In genomic region chr8:128551421-128552139, GRCm38 (mm10) we compare ENCODE assay signal across 8 mouse cellular contexts.
DNase-seq lines count a peak whose midpoint lies in the region; ATAC-seq and TF ChIP-seq lines count a peak whose summit lies in the region.

No protein-coding gene starts in this region.

- H3K4me2 ChIP-seq in liver, embryonic 11.5 days = no peak overlapping the region

- no peaks in the 10 kb centered on the region for H3K36me3 ChIP-seq in liver, embryonic 11.5 days (ENCODE audit: control insufficient read depth, insufficient read depth, low read length)

- no peak overlapping the region for H3K4me3 ChIP-seq in liver, embryonic 11.5 days (ENCODE audit: low read depth, low read length)
- no peak overlapping the region for H3K4me3 ChIP-seq in olfactory bulb, adult 2 months (ENCODE audit: insufficient read depth, low read depth, low read length)

- peak; percentile 61 for DNase-seq in 3T3-L1 (ENCODE audit: low read depth, low spot score)
- no peak for DNase-seq in Patski (ENCODE audit: low read depth, low spot score)
- peak; percentile 22 for DNase-seq in cerebellum, adult 9-11 months
- DNase-seq in frontal cortex, postnatal 10 days (ENCODE audit: low spot score in 2 of 2) = peak; percentile 21 to 62
- DNase-seq in kidney, adult 9 months = peak; percentile 68
- DNase-seq in liver, embryonic 11.5 days (ENCODE audit: low spot score) = peak; percentile 35
- peak; percentile 26 to 38 for DNase-seq in thymus, adult 18-20 months

- H3K27ac ChIP-seq in liver, embryonic 11.5 days (ENCODE audit: low read depth, low read length) = no peak overlapping the region
- H3K27ac ChIP-seq in olfactory bulb, adult 2 months (ENCODE audit: insufficient read depth, low read depth, low read length) = no peak overlapping the region

- CTCF ChIA-PET in Patski (lab: Charles Lee) = interaction anchor here (0.9 to 3.9 kb wide), 18 partner anchors 9 to 564 kb away, joined by 3 to 28 read pairs (median 4); no protein-coding TSS in a partner anchor

- no peaks in the 10 kb centered on the region for H3K4me1 ChIP-seq in liver, embryonic 11.5 days (replicated peaks; ENCODE audit: control insufficient read depth, insufficient read depth, low read length)
- no peaks in the 10 kb centered on the region for H3K4me1 ChIP-seq in olfactory bulb, adult 2 months (ENCODE audit: control insufficient read depth, insufficient read depth, low read length)

- no peaks in the 10 kb centered on the region for H3K9me3 ChIP-seq in liver, embryonic 11.5 days (ENCODE audit: control insufficient read depth, low read length)

- no peaks in the 10 kb centered on the region for H3K27me3 ChIP-seq in Patski
- no peaks in the 10 kb centered on the region for H3K27me3 ChIP-seq in liver, embryonic 11.5 days (replicated peaks; ENCODE audit: control insufficient read depth, insufficient read depth, low read length)

- in situ Hi-C loops in Patski (cut with MboI; ENCODE audit: low pct_unique_long_range_greater_than_20kb) = no loop called here

- WGBS in liver, embryonic 11.5 days = 52% methylated on average over 15 of the region's 15 CpGs
- 48% methylated on average over 15 of the region's 15 CpGs for WGBS in olfactory bulb, adult 2 months

- peak; percentile 97 for TF ChIP-seq CTCF in Patski (IDR thresholded peaks at IDR 0.05)
- peak; percentile 60 for TF ChIP-seq CTCF in olfactory bulb, adult 2 months (IDR thresholded peaks at IDR 0.05; ENCODE audit: insufficient read depth, low read depth, low read length)

- no peak for ATAC-seq in Patski
- ATAC-seq in liver, embryonic 11.5 days (replicated peaks; ENCODE audit: low FRiP score) = peak; percentile 26; the same call in 1 of the 2 replicates

- H3K9ac ChIP-seq in liver, embryonic 11.5 days (ENCODE audit: low read depth, low read length) = no peak overlapping the region

- POLR2A ChIA-PET in Patski (lab: Charles Lee) = no interaction called here

- TF ChIP-seq POLR2A in olfactory bulb, adult 2 months (IDR thresholded peaks at IDR 0.05; ENCODE audit: insufficient read depth, low read depth, low read length) = no peak
